Mouse (Mus musculus) liver, embryonic 16.5 days (tissue): ENCODE results near the gene Fhl2. TPM values are rescaled to one million over a fixed set of nuclear protein-coding genes. Genes with fewer than 3 reads are reported as not detected.

ENCODE experiments used
- ATAC-seq: fragments of 200-750 bp; cut with Nextera tagmentation; 2 replicates; pipeline ENCODE4 v1.8.0; 2017; ENCODE audit warnings: low read depth, mild to moderate bottlenecking, moderate number of reproducible peaks, moderate library complexity
- H3K27ac ChIP-seq: fragments of 300-500 bp; sonication (generic); 2 replicates; pipeline ENCODE4 v1.5.1; 2014; ENCODE audit warnings: mild to moderate bottlenecking, low read length
- H3K27me3 ChIP-seq: fragments of 300-500 bp; sonication (generic); 2 replicates; pipeline ENCODE4 v1.6.1; 2014; ENCODE audit warnings: low read depth, low read length, mixed read lengths; ENCODE audit not compliant: control insufficient read depth, insufficient read depth
- H3K36me3 ChIP-seq: fragments of 300-500 bp; sonication (generic); 2 replicates; pipeline ENCODE4 v1.6.1; 2014; ENCODE audit warnings: mild to moderate bottlenecking; ENCODE audit not compliant: control insufficient read depth, insufficient read depth
- H3K4me1 ChIP-seq: fragments of 300-500 bp; sonication (generic); 2 replicates; pipeline ENCODE4 v1.6.1; 2014; ENCODE audit warnings: low read depth, low read length, mixed read lengths; ENCODE audit not compliant: control insufficient read depth
- H3K4me2 ChIP-seq: fragments of 300-500 bp; sonication (generic); 2 replicates; pipeline ENCODE4 v1.6.1; 2014; ENCODE audit warnings: low read depth, low read length, mixed read lengths
- H3K4me3 ChIP-seq: fragments of 300-500 bp; sonication (generic); 2 replicates; pipeline ENCODE4 v1.5.1; 2014; ENCODE audit warnings: low read depth, mild to moderate bottlenecking, low read length
- H3K9ac ChIP-seq: fragments of 300-500 bp; sonication (generic); 2 replicates; pipeline ENCODE4 v1.6.1; 2014; ENCODE audit warnings: low read depth, low read length
- H3K9me3 ChIP-seq: fragments of 300-500 bp; sonication (generic); replicated peaks from 2 replicates; pipeline ENCODE4 v1.6.1; 2016; ENCODE audit warnings: low read length; ENCODE audit not compliant: control insufficient read depth
- WGBS: fragments of 180-500 bp; shearing (Covaris S2); extraction: QIAGEN DNeasy Blood & Tissue Kit; methylation state at CpG from one replicate; pipeline ENCODE4 v1.1.7; 2014; ENCODE audit not compliant: insufficient replicate concordance; 5-methylcytosine and 5-hydroxymethylcytosine counted together
- polyA plus RNA-seq: library from polyadenylated mRNA; unstranded; fragments of >200 nt; fragmentation: Nextera tagmentation; extraction: Ambion mirVana; gene quantifications from 2 replicates; pipeline ENCODE4 v1.2.1, GENCODE M21; 2015

The Fhl2 gene
- 2.7 and 3.9 TPM in 2 replicates for polyA plus RNA-seq

- Histone ChIP-seq H3K9me3 (no peaks in the 10 kb centered on the region), H3K27me3 (no peaks in the 10 kb centered on the region), H3K9ac (no peak within 1 kb of the TSS), H3K4me1 (no peaks in the 10 kb centered on the region), H3K4me2 (no peak within 1 kb of the TSS), H3K4me3 (no peak within 1 kb of the TSS), H3K36me3 (no peaks in the 10 kb centered on the region), H3K27ac (no peak within 1 kb of the TSS)
- WGBS = 45% methylated on average over 5 of the region's 5 CpGs
- ATAC-seq = no peak
Observed at GRCm38 (mm10) chr1:43196661-43197241, at the start of gene Fhl2. Fhl2 (minus strand) TSS chr1:43196984.

- no peaks in the 10 kb centered on the region for H3K4me1 ChIP-seq
- WGBS = 49% methylated on average over 2 of the region's 2 CpGs
- H3K27ac ChIP-seq = no peak overlapping the region
- H3K9me3 ChIP-seq = no peaks in the 10 kb centered on the region
- no peak overlapping the region for H3K9ac ChIP-seq
- ATAC-seq = no peak
- no peaks in the 10 kb centered on the region for H3K27me3 ChIP-seq
- no peak overlapping the region for H3K4me3 ChIP-seq
- H3K4me2 ChIP-seq = no peak overlapping the region
- no peaks in the 10 kb centered on the region for H3K36me3 ChIP-seq
Observed at GRCm38 (mm10) chr1:43245014-43245413, 48.2 kb upstream of the Fhl2 start.

DNA sequence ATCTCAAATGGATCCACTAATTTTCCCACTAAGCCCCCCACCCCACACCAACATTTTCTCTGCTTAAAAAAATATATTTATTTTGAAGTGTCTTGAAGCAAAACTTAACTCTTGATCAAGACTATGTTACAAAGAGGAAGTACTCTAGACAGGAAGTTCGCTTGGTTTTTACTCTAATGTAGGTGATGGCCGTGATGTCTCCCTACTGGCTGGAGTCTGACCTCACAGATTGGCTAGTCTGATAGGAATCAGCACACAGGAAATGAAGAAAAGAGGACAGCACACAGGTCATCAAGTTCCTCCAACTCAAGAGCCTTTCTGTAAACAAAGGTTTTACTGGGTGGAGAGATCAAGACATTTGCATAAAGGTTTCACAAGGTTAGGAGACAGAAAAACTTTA, 44.4 kb upstream of the Fhl2 start:
- no peak overlapping the region for H3K27ac ChIP-seq
- no peak for ATAC-seq
- H3K9me3 ChIP-seq = no peaks in the 10 kb centered on the region
- no peaks in the 10 kb centered on the region for H3K4me1 ChIP-seq
- no peak overlapping the region for H3K9ac ChIP-seq
- no peak overlapping the region for H3K4me2 ChIP-seq
- no peaks in the 10 kb centered on the region for H3K27me3 ChIP-seq
- 20% methylated on average over 2 of the region's 2 CpGs for WGBS
- no peak overlapping the region for H3K4me3 ChIP-seq
- no peaks in the 10 kb centered on the region for H3K36me3 ChIP-seq

DNA sequence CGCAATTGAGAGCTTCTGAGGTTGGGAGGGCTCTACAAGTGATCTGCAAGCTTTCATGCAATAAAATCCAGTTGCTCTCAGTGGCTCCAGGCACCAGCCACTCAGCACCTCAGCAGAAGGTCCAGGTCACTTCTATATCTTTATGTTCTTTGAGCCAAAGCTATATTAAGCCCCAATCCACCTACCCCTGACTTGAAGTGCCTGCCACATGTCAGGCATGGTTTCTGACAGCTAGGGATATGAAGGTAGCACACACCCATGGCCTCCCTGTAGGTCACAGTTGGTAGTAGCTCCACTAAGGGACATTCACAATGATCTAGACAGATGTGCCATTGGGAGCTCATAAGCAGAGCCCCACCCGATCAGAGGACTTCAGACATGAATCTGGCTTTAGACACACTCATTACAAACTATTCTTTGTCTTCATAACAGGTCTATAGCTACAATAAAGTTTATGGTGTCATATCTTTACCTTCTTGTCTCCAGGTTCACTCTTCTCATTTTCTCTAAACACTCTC, 43.1 kb upstream of the Fhl2 start:
- 64% methylated on average over 2 of the region's 2 CpGs for WGBS
- no peak overlapping the region for H3K4me2 ChIP-seq
- H3K4me1 ChIP-seq = no peaks in the 10 kb centered on the region
- H3K9me3 ChIP-seq = no peaks in the 10 kb centered on the region
- H3K36me3 ChIP-seq = no peaks in the 10 kb centered on the region
- no peak for ATAC-seq
- no peak overlapping the region for H3K9ac ChIP-seq
- H3K27ac ChIP-seq = no peak overlapping the region
- H3K27me3 ChIP-seq = no peaks in the 10 kb centered on the region
- no peak overlapping the region for H3K4me3 ChIP-seq

DNA sequence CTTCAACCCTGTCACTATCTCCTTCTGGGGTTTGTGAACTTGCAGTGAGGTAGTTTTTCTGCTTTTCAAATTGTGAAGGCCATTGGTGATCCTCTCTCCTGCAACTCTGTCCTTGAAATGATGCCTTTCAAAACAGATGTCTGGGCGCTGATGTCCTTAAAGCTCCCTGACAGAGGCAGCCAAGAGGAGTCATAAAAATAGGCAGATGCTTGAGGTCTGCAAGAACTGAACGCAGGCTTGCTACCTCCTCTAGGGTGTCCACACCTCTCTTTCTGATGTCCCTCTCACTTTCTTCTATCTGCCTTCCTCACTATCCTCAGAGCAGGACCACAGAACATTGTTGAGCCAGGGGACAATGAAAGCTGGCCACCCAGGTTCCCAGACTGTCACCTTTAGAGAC, 41.7 kb upstream of the Fhl2 start:
- no peak overlapping the region for H3K4me2 ChIP-seq
- no peaks in the 10 kb centered on the region for H3K36me3 ChIP-seq
- no peak overlapping the region for H3K4me3 ChIP-seq
- H3K27ac ChIP-seq = no peak overlapping the region
- no peaks in the 10 kb centered on the region for H3K9me3 ChIP-seq
- no peaks in the 10 kb centered on the region for H3K4me1 ChIP-seq
- ATAC-seq = no peak
- no peaks in the 10 kb centered on the region for H3K27me3 ChIP-seq
- WGBS = 52% methylated on average over 2 of the region's 2 CpGs
- H3K9ac ChIP-seq = no peak overlapping the region

DNA sequence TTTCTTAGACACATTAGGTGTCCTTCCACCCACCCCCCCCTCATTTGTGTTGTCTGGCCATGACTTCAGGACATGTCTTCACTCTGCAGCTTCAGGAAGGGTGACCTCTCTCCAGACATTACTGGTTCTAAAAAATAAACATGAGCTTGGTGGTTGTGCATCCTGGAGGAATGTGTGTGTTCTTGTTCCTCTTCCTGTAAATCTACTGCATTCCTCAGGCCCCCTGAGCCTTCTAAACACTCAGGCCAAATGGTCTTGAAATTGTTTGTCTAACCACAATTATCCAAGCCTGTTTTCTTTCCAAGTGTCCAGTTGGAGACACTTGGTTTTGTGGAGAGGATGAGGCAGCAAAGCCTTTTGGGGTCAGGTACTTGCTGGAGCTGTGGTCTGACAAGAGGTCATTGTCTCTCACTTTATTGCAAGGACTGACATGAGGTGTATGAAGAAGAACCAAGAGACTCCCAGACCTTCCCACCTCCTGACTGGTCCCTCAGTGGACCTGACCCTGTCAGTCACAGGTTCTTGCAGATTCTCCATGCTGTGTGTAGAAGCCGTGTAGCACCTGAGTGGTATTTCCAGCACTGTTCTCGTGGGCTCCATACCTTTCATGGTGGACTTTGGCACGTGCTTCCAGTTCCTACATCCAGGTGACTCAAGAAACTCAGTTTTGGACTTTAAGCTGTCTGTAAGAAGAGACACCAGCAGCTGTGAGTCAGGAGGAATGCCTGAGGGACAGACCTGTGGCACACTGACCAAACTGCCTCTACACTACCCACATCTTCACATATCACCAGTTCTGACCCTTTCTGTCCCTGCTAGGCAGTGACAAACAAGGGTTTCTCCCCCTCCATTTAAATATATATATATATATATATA, 40.8 kb upstream of the Fhl2 start:
- 50% methylated on average over 3 of the region's 3 CpGs for WGBS
- Histone ChIP-seq H3K27ac (no peak overlapping the region), H3K27me3 (no peaks in the 10 kb centered on the region), H3K36me3 (no peaks in the 10 kb centered on the region), H3K9ac (no peak overlapping the region), H3K9me3 (no peaks in the 10 kb centered on the region), H3K4me2 (no peak overlapping the region), H3K4me3 (no peak overlapping the region), H3K4me1 (no peaks in the 10 kb centered on the region)
- ATAC-seq = no peak

DNA sequence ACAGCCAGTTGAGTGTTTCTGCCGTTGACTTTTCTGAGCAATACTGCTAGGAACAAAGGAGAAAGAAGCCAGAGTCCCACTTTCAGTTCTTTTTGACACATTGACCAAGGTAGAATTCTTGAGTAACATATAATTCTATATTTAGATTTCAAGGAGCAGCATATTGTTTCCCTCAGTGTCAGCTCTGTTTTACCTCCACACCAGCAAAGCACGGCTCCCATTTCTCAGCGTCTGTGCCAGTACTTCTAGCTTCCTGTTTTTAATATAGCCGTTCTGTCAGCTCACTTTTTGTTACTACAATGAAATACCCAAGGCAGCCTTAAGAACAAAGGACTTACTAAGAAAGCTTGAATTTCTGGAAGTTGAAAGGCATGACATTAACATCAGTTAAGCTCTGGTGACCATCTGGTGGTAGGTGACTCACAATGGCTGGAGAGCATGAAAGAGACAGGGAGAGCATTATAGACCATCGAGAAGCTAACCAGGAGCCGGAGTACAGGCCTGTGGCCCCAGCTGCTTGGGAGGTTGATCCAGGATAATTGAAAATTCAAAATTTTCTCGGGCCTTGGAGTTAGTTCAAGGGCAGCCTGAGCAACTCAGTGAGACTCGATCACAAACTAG, 28.9 kb upstream of the Fhl2 start:
- Histone ChIP-seq H3K9me3 (no peaks in the 10 kb centered on the region), H3K9ac (no peak overlapping the region), H3K4me1 (no peaks in the 10 kb centered on the region), H3K36me3 (no peaks in the 10 kb centered on the region), H3K27me3 (no peaks in the 10 kb centered on the region), H3K4me3 (no peak overlapping the region), H3K4me2 (no peak overlapping the region), H3K27ac (no peak overlapping the region)
- 51% methylated on average over 8 of the region's 8 CpGs for WGBS
- ATAC-seq = no peak

DNA sequence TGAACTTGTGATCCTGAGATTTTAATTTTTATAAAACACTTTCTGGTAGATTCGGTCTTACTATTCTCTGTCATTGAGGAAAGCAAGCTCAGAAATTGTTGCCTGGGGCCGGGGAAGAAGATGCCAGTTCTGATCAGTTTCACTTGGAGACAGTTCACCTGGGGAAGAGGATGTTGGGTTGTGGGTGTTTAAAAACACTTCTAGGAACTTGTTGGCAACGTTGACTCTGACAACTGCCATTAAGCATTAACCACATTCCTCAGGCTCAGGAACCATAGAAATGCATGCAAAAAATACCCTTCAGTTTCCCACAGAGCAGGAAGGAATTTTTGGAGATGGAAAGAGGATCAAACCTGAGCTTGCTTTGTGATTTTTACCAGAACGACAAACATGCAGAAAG, 28.2 kb upstream of the Fhl2 start:
- Histone ChIP-seq H3K36me3 (no peaks in the 10 kb centered on the region), H3K9ac (no peak overlapping the region), H3K4me2 (no peak overlapping the region), H3K4me3 (no peak overlapping the region), H3K4me1 (no peaks in the 10 kb centered on the region), H3K27me3 (no peaks in the 10 kb centered on the region), H3K27ac (no peak overlapping the region), H3K9me3 (no peaks in the 10 kb centered on the region)
- ATAC-seq = no peak
- 45% methylated on average over 4 of the region's 4 CpGs for WGBS

GRCm38 (mm10) chr1:43224171-43224570, 27.4 kb upstream of the Fhl2 start:
- H3K4me1 ChIP-seq = no peaks in the 10 kb centered on the region
- H3K36me3 ChIP-seq = no peaks in the 10 kb centered on the region
- no peak overlapping the region for H3K4me2 ChIP-seq
- H3K27ac ChIP-seq = no peak overlapping the region
- H3K9me3 ChIP-seq = no peaks in the 10 kb centered on the region
- H3K9ac ChIP-seq = no peak overlapping the region
- 30% methylated on average over 2 of the region's 2 CpGs for WGBS
- H3K4me3 ChIP-seq = no peak overlapping the region
- ATAC-seq = no peak
- H3K27me3 ChIP-seq = no peaks in the 10 kb centered on the region
